Mouse (Mus musculus) layer of hippocampus, adult 8-10 months (tissue): ENCODE results near the gene Olfr316. TPM values are rescaled to one million over a fixed set of nuclear protein-coding genes. Genes with fewer than 3 reads are reported as not detected.

Experiments used
- DNase-seq, 2 experiments: peaks; one replicate each; pipeline ENCODE4 v3.0.0; 2022; ENCODE audit warnings: low spot score in 2 of 2
- total RNA-seq, 4 experiments: library from RNA; stranded (reverse); gene quantifications; 2 replicates each; pipeline ENCODE4 v1.2.4; 2022

Gene Olfr316
- total RNA-seq, 4 experiments from 2014 or later, result 0.59 to 1.8 (median 1.2) TPM

DNA sequence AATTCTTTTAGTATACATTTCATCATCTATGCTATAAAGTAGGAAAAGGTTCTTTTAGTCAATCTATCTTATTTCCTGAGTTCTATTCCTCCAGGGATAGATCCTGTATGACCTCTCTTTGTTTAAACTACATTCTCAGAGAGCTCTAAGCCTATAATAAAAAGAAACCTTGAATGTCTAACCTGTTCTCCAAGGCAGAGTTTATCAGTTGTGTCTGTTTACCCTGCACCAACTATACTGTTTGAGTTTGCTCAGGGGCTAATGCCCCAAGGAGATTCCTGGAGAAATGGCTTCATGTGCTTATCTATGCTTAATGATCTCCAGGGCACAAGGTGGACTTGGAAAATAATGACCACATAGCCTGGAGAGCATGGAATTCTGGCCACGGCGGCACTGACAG, 51.9 kb downstream of the Olfr316 start:
- no peak for DNase-seq

Other genes with a start within 250 kb of the Olfr316 start
- gene Olfr330, start 217.9 kb upstream of the Olfr316 start, total RNA-seq, result not detected
- not detected for gene Olfr329-ps, start 206.3 kb upstream of the Olfr316 start, total RNA-seq
- under 1 TPM; 0.11 to 0.35 (median 0.23) TPM for gene Olfr328, start 197.1 kb upstream of the Olfr316 start, total RNA-seq
- not detected for gene Olfr224, start 182.2 kb upstream of the Olfr316 start, total RNA-seq
- gene Olfr325, start 175.0 kb upstream of the Olfr316 start, total RNA-seq, result not detected
- not detected for gene Olfr324, start 157.6 kb upstream of the Olfr316 start, total RNA-seq
- not detected for gene 2210407C18Rik, start 136.7 kb upstream of the Olfr316 start, total RNA-seq
- not detected for gene Olfr323, start 122.2 kb upstream of the Olfr316 start, total RNA-seq
- under 1 TPM in 2 of 4 experiments, not detected in 2; 0.14 to 0.19 TPM for gene Trim58, start 112.3 kb upstream of the Olfr316 start, total RNA-seq
- gene Olfr322, start 94.0 kb upstream of the Olfr316 start, total RNA-seq, result not detected
- gene Olfr320, start 71.6 kb upstream of the Olfr316 start, total RNA-seq, result not detected
- under 1 TPM in 1 of 4 experiments, not detected in 3; 0.43 TPM for gene Olfr319, start 53.6 kb upstream of the Olfr316 start, total RNA-seq
- gene Olfr318, start 28.7 kb upstream of the Olfr316 start, total RNA-seq, result under 1 TPM in 2 of 4 experiments, not detected in 2; 0.09 to 0.16 TPM
- under 1 TPM in 3 of 4 experiments, not detected in 1; 0.19 to 0.76 (median 0.43) TPM for gene Olfr317, start 13.5 kb upstream of the Olfr316 start, total RNA-seq
- gene Olfr315, start 20.5 kb downstream of the Olfr316 start, total RNA-seq, result not detected
- not detected for gene Olfr314, start 30.2 kb downstream of the Olfr316 start, total RNA-seq
- 1 to 10 TPM; 5.4 to 7.7 (median 6.4) TPM for gene Fam183b, start 49.2 kb downstream of the Olfr316 start, total RNA-seq
- gene Olfr313, start 62.3 kb downstream of the Olfr316 start, total RNA-seq, result not detected
- not detected for gene Olfr312, start 76.5 kb downstream of the Olfr316 start, total RNA-seq
- not detected for gene Olfr311, start 86.5 kb downstream of the Olfr316 start, total RNA-seq
- gene Gm12258, start 94.4 kb downstream of the Olfr316 start, total RNA-seq, result 10 to 100 TPM; 15.8 to 24.2 (median 21.4) TPM
- 10 to 100 TPM in 3 of 4 experiments, 1 to 10 TPM in 1; 7.1 to 14.0 (median 12.1) TPM for gene 2810021J22Rik, start 114.5 kb downstream of the Olfr316 start, total RNA-seq
- gene Zfp39, start 151.5 kb downstream of the Olfr316 start, total RNA-seq, result 10 to 100 TPM in 2 of 4 experiments, 1 to 10 TPM in 2; 9.0 to 10.2 (median 9.8) TPM
- gene Btnl10, start 165.2 kb downstream of the Olfr316 start, total RNA-seq, result under 1 TPM in 1 of 4 experiments, not detected in 3; 0.14 TPM
- 100 to 1,000 TPM; 426 to 450 (median 442) TPM for gene Rnf187, start 186.2 kb downstream of the Olfr316 start, total RNA-seq
- gene Hist3h2ba, start 196.2 kb downstream of the Olfr316 start, total RNA-seq, result 10 to 100 TPM; 71.4 to 92.2 (median 75.7) TPM
- gene Hist3h2a, start 202.0 kb downstream of the Olfr316 start, total RNA-seq, result 10 to 100 TPM; 48.9 to 64.2 (median 56.8) TPM
- gene Trim17, start 202.0 kb downstream of the Olfr316 start, total RNA-seq, result 1 to 10 TPM; 2.8 to 6.3 (median 4.8) TPM
- 10 to 100 TPM; 28.4 to 32.5 (median 31.0) TPM for gene Trim11, start 225.4 kb downstream of the Olfr316 start, total RNA-seq